Mouse (Mus musculus) G1E-ER4 (cell line): ENCODE measurements at regions not wholly inside any gene's neighbourhood (a gene's known extent, or its start where the extent isn't known, plus 50 kb on each side); places are given as distances from the start of the nearest gene placed in this dataset.

ENCODE experiments used
- GATA1 ChIP-seq: IDR thresholded peaks from one replicate; pipeline ENCODE4 v1.8.0; 2012; ENCODE audit warnings: low read length, inconsistent platforms

DNA sequence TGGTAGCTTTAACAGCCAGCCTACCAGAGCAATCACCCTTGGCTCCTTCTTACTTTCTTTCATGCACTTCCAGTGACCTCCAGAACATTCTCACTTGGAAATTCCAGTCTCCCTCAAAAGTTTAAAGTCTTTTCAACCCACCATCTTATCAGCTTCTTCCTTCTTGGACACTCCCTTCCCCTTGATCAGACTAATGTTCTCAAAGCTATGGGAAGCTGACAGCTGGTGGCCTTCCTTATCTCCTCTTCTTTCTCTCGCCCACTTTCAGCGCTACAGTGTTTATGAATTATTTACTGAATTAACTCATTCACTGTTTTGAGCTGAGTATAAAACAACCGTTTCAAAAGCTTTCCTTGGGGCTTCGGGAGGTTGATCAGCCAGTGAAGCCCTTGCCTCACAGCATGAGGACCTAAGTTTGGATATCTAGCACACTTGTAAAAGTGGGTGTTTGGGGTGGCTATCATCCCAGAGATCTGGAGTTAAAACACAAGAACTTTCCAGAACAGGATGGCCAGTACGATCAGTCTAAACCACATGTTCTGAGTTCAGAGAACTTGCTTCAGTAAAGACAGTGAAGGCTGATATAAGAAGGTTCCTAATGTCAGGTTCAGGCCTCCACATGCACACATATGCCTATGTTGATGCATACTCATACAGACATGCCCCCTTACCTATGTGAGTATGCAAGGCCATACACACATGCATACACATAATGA, 59.7 kb upstream of the Ikzf2 start:
- peak; percentile 74 for TF ChIP-seq GATA1

- TF ChIP-seq GATA1: no peak
Observed at GRCm38 (mm10) chr1:69752724-69753123, 65.7 kb upstream of the Ikzf2 start.

GRCm38 (mm10) chr1:69757702-69758101, 69.1 kb upstream of the Spag16 start:
- no peak for TF ChIP-seq GATA1

- no peak for TF ChIP-seq GATA1
Observed at GRCm38 (mm10) chr1:69759544-69759943, 67.2 kb upstream of the Spag16 start.

GRCm38 (mm10) chr1:69768714-69769113, 58.1 kb upstream of the Spag16 start:
- no peak for TF ChIP-seq GATA1

- no peak for TF ChIP-seq GATA1
Observed at GRCm38 (mm10) chr1:69770209-69770608, 56.6 kb upstream of the Spag16 start.

- no peak for TF ChIP-seq GATA1
Observed at GRCm38 (mm10) chr1:69771436-69771835, 55.3 kb upstream of the Spag16 start.

DNA sequence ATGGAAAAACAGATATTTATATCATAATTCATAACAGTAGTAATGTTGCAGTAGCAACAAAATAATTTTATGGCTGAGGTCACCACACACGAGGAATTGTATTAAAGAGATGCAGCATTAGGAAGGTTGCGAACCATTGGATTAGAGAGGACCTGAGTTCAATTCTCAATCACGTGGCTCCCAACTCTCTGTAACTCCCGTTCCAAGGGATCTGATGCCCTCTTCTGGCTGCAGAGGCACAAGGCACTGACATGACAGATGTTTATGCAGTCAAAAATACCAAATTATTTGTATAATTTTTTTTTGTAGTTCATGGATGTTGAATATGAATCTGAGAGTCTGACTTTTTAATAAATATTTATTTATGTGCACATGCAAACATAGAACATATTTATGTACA, 51.2 kb upstream of the Spag16 start:
- no peak for TF ChIP-seq GATA1
